Mouse (Mus musculus) skeletal muscle tissue, adult 2 months (tissue): ENCODE results near the gene Piezo1.

Source experiments
- DNase-seq: peaks from one replicate; pipeline ENCODE4 v3.0.0-alpha.2; 2012; ENCODE audit warnings: low read depth, low spot score

Gene Piezo1

DNA sequence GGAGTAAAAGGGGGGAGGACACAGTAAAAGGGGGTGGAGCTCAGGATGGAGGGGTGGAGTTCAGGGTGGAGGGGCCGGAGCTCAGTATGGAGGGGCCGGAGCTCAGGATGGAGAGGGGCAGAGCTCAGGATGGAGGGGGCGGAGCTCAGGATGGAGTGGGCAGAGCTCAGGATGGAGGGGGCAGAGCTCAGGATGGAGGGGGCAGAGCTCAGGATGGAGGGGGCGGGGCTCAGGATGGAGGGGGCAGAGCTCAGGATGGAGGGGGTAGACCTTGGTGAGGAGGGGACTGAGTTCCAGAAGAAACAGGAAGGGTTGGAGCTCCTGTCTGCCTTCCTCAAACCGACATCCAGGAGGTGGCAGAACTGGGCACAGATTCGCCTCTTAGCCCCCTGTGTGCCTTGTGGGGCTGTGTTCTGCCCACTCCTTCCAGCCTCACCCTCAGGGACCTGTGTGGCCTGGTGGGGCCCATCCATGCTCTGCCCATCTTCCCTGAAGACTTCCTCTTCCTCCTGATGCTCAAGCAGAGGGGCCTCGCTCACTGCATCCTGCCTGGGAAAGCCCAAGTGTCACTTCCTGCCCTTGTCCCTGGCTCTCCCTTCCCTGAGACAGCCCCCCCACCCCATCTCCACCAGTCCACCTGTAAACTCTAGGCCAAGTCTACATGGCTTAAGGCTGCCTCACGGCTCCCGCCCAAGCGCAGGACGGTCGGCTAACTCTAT is 54.0 kb downstream of the Piezo1 start:
- DNase-seq: no peak

DNA sequence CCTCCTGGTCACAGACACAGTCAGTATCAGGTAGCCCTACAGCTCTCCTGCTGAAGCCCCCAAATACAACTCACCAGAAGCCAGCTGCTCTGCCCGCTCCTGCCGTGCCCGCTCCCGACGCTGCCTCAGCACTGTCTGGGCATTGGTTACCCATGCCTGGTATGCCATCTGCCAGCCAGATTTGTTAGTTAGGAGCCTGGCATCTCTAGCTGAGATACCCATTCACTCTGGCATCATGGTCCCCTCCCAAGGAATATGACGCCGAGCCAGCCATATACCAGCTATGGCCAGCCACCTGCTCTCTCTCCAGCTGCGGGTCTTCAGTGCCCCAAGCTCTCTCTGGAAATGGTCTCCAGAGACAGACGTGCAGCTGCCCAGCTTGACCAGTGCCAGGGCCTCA is 62.7 kb downstream of the Piezo1 start:
- DNase-seq: no peak

DNA sequence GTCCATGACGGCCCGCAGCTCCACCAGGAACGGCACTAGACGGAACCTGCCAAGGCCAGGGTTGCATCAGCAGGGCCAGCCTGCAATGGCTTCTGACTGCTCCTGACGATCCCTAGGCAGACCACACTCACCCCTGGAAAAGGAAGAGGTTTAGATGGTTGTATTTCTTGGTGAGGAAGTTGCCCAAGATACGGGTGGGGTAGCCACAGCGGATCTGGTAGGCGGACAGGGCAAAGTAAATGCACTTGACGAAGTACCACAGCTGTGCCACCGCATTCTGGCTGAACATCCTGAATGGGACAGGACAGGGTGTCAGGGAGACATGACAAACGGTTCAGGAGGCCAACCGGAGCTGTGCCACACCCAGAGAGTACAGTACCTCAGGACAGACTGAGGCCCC is 66.3 kb downstream of the Piezo1 start:
- no peak for DNase-seq

DNA sequence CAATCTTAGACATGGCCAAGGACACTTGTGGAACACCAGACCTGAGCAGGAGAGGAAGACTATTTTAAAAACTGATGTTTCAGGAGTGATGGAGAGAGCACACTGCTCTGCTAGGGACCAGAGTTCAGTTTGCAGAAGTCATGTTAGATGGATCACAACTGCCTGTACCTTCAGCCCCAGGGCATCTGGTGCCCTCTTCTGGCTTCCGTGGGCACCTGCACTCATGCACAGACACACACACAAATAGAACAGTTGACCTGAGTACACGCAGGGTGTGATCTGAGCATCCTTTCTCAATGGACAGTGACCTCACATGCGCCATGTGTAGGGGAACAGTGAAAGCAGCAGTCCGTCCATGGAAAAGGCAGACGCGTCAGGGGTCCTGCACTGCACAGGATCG is 67.3 kb downstream of the Piezo1 start:
- DNase-seq: no peak

DNA sequence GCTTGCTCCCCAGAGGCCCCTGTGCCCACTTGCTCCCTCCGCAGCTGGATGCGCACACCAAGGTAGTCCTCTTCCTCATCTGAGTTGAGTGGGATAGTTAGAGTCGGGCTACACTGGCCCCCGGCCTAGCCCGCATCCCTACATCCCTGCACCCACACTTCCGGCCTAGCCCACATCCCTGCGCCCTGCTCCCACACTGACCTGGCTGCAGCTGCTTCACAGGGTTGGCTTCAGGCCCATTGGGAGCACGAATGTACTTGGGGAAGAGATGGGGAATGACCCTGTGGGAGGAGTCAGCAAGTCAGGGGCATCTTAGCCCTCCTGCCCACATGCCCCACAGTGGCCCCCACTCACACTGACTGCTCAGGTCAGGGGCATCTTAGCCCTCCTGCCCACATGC is 68.7 kb downstream of the Piezo1 start:
- DNase-seq: no peak

DNA sequence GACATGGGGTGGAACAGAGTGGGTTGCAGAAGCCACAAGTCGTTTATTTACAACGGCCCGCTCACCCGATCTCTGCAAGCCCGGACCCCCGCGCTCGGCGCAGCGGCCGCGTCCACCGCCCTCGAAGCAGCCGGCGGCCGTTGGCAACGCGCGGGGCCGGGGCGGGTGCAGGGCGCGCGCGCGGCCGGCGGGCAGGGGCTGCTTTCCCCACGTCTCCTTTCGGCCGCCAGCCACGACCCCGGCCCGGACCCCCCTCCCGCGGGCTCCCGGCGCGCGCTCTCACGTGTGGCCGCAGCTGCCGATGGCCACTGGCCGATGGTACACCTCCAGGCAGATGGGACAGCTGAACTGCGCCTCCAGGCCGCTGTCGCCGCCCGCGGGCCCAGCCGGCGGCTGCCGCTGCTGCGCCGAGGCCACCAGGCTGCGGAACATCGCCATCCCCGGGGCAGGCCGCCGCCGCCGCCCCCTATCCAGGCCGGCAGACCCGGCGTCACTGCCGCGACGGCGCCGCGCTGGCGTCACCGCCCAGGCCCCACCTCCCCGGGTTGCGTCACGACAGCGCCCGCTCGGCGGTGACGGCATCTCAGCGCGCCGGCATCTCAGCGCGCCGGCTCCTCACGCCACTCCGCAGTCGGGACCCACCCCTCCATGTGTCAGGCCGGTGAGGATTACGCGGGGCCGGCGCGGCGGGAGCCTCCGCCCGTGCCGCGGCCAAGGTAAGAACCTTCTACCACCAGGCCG is 75.4 kb downstream of the Piezo1 start, which contains the start of the genes Rnf166 and Ctu2:
Rnf166 (minus strand) TSS at position 485 of the 741 bp plus-strand sequence.
Ctu2 (plus strand) TSS at position 564 of the 741 bp plus-strand sequence.
- DNase-seq: peak; percentile 84

DNA sequence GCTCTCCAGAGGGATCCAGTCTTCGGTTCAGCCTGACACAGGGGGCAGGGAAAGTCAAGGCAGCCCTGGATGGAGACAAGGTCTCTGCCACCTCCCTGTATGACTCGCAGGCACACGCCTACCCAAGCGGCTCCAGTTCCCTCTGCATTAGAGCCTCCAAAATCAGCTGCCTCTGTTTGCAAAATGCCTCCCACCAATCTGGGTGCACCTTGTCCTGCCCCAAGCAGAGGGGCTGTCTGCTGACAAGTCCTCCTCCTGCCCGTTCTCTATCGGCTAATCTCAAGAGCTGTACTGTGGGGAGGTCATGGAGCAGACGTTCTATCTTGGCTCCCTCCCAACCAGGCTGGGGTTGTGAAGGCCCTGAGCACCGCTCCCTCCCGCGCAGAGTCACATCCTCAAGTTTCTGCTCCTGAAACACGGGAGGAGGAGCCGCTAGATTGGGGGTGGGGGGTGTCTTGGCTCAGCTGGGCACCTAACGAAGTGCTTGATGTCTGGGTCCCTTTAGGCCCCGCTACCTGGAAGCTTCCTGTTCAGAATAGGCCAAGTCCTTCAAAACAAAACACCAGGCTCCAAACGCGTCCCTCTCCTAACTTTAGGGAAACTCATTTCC is 76.1 kb downstream of the Piezo1 start:
- DNase-seq: peak; percentile 39

DNA sequence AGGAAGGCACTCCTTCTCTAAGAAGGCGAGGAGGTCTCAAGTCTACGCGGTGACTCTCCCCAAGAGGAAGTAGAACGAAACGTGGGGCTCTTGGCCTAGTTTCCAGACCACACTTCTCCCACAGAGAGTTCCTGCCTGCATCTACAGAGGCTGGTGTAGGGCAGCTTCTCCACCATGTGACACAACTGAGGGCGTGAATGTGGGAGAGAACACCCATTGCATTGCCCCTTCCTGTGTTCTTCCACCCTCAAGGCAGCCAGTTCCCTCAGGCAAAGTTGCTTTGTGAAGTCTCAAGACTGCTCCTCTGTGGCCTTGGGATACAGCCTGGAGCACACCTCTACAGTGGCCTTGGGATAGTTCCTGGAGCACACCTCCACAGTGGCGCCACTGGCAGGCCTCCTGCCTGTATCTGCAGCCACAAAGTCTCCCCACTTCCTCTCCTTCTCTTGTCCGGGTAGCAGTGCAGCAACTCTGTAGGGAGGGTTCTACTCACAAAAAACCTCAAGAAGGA is 77.2 kb downstream of the Piezo1 start:
- peak; percentile 30 for DNase-seq

DNA sequence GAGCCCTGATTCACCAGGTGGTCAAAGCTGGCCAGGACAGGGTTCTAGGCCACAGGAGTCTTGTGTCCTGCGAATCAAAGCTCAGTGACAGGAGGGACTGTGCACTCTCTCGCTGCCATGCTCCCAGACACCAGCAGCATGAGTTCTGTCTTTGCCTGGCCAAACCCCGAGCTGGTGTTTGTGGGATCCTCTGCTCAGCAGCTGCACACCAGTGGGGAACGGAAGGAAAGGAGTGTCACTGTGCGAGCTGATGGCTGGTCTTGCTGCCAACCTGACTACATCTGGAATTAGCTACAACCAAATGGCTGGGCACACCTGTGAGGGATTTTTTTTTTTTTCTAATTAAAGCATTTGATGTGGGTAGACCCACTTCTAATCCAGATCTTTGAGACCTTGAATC is 80.4 kb downstream of the Piezo1 start:
- no peak for DNase-seq

DNA sequence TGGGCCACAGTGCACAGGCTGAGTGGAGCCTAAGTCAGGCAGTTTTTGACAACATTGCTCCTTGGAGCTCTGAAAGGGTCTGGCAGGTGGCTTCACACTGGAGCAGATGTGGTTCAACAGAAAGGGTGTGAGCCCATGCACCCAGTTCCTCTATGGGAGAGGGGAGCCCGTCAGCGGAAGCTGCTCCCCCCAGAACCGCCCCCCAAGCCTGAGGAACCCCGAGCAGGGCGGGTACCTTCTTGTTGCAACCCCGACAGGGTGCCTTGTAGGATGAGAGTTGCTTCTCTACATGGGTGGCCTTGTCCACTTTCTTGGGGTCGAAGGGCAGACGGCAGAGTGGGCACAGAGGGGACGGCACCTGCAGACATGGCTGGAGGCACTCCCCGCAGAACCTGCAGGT is 81.2 kb downstream of the Piezo1 start:
- no peak for DNase-seq

DNA sequence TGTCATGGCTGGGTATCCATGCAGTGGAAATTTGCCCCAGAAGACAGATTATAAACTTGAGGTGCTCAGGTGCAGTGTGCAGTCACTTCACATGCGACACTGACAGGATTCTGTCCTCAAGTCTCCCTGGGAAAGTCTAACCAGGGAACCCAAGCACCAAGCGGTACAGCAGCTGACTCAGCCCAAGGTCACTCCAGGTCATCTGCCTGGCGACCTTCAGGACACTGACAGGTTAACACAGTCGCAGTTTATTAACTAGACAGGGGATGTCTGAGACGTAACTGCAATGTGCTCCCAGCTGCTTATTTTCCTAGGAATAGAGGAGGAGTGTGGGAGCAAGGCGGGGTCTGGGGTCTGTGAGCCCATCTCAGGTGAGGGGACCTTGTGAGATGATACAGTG is 81.7 kb downstream of the Piezo1 start:
- no peak for DNase-seq

DNA sequence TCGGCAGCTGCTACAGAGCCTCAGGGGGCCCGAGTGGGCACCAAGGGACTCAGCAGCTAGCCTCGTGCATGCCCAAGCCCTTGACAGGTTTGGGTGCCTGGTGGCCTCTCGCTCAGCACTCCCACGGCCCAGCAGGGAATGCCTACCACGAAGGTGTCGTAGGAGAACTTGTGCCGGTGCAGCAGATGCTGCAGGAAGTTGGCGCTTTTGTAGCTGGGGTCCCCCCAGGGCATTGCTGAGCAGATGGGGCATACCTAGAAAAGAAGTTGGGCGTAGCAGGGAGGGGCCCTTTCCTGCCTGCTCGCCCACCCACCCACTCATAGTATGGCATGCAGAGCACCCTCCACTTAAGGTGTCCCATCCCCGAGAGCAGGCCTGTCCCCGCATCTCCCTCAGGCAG is 83.3 kb downstream of the Piezo1 start:
- DNase-seq: no peak

DNA sequence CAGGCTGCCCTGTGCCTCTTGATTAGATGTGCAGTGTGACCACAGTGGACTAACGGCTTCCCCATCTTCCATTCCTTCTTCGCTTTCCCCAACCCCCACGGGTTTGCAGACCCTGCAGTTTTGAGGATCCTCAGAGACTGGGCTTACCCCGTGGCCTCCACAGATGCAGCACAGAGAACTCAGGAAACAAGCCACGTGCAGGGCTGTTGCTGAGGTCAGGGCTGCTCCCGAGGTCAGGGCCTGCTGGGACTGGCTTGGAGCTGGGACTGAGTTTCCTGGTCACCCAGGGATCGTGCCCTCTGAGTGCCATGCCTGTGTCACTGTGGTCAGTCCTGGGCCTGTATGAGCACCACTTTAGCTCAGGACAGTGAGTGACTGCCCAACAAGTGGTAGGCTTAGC is 86.1 kb downstream of the Piezo1 start:
- no peak for DNase-seq

DNA sequence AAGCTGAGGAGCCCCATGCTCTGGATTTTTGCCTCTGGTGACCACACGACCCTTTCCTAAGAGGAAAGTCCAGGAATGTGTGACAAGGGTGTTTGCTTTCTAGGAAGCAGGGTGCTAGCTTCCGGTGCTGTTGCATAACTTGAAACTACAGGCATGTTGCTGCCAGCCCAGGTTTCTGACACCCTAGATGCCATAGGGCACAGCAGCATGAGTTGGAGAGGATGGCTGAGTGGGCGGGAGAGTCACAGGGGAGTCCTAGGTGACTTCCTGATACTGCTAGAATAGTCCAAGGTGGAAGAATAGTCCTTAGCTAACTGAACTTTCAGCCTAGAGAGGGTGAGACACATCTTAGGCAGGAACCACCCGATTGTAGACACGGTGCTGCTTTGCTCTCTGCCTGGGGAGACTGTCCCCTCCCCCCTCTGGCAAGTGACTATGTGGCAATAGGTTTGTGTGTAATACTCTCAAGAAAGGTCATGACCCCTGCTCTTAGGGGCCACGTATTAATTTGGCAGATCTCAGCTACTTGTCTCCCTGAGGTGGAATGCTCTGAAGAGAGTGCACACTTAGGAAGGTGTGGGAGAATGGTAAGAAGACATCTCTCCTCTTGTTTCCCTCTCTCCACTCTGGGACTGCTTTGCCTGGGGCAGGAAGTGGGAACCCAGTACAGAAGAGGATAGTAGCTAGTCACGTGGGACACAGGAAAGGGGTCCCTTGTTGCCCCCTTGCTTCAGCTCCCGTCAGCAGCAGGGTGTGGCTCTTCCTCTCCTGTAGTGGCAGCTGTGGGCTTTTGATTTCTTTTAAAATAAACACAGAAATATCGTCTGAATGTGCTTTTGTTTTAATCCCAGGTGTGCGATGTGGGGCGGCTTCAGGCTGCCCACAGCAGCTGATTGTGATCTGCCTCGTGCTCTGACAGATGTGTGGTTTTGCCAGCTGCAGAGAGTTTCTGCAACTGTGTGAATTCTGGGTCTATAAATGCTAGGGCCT is 87.2 kb downstream of the Piezo1 start:
- no peak for DNase-seq

DNA sequence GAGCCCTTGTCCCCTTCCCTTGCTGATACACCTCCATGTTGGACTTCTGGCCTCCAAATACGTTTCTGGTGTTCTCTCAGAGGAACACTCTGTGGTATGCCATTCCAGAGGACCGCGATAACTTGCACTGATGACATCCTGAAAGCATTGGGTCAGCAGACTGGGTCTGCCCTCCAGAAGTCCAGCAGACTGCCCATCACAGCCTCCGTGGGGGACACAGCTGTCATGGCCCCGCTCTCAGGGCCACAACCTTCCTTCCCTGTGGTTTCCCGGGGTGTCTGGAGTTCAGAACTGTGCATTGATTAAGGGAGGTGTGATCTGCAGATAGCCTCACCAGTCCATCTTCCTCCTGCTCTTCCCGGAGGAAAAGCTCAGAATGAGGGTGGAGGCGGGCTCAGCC is 88.6 kb downstream of the Piezo1 start:
- DNase-seq: no peak

DNA sequence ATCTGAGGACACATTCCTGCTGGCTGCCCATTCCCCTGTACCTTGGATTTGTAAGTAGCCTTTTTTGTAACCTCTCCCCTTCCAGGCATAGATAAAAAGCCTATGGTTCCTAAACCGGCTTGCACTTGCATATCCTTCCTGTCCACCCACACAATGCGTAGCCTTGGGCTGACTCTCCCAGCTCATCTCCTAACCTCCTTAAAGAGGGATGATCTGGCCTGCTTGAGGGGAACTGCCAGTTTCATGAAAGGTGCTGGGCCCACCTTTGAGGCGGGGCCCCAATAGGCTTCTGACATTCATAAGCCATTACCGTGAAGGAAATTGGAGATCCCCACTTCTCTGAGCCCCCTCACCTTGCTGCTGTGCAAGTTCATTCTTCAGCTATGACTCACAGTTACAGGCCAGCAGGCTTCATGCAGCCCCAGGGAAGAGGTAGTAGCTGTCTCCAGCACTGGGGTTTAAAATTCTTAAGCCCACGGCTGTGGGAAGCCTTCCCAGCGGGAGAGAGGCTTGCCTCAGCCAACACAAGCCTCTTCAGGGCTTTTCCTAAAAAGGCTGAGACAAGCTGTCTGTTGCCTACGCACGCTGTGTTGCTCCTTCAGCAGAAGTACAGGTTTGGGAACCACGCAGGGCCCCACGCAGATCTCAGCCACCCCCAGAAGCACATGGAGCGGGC is 89.5 kb downstream of the Piezo1 start:
- DNase-seq: no peak

DNA sequence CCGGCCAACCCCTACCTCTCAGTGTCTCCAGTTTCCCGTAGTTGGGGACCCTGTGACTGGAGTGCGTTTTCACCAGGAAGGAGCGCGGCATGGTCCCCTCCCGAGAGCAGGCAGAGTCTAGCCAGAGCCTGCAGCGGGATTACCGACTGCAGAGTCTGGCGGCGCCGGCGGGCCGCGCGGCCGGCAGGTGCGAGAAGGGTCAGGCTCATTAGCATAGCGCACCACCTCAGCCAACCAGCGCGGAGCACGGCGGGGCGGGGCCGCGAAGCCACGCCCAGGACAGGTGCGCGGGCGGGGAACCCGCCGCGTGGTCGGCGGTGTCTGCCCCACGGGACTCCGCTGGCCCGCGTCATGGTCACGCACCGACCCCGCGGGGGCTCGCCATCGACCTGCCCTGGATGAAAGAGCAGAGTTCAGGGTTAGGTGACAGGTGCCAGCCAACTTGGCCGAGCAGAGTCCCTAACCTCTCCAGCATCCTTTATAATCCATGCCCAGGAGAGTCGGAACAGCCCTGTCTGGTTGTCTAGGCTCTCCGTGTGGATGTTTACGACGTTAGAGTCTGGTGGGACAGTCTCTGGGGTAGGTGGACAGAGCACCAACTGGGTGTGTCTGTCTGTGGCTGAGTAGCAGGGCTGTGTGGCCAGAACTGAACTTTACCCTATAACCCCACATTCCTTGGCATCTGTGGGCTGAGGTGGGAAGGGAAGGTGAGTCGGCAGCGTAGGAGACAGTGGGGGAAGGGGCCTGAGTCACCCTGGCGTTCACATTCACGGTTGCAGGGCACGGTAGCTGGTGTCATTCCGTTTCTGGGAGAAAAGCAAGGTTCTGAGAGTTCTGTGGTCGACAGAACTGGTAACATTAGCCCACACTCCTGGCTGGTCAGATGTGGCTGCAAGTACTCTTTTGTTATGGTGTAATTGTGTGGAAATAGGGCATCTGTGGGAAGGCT is 90.3 kb downstream of the Piezo1 start, which contains the start of gene Snai3:
Snai3 (minus strand) TSS at position 210 of the 949 bp plus-strand sequence.
- peak; percentile 79 for DNase-seq

DNA sequence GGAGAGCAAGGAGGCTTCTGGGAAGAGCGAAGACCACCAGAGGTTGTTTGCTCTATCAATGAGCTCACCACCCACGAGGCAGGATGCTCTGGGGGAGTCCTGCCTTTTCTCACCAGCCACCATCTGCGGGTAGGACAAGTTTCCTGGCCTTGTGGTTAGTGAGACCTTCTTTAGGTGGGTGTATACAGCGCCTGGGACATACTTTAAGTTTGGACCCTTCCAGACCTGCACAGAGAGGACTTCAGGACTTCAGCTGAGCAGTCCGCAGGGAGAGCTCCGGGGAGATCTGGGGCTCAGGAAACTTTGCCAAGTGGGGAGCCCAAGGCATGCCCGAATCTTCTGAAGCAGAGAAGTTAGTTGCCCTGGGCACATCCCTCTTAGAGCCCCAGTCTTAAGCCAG is 91.1 kb downstream of the Piezo1 start:
- no peak for DNase-seq

DNA sequence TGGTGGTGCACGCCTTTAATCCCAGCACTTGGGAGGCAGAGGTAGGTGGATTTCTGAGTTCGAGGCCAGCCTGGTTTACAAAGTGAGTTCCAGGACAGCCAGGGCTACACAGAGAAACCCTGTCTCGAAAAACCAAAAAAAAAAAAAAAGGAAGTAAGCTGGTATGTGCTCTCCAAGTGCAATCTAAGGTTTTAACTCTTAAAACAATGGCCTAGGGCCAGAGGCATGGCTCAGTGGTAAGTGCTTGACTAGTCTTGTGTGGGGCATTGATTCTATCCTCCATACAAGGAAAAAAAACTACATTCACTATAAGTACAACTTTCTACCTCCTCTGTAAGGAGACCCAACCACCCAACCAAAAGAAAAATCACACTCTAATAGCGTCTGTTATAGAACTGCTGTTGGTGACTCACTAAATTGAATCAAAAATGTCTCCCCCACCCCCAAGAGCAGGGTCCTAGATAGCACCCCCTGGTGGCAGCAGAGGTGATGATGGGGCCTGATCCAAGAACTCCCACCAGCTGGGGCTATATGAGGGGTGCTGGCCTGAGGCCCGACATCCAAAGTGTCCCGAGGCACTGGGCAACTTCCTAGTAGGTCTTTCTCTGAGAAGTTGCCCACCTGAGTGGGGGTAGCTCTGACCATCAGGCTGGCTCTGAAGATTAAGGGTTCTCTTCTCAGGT is 91.8 kb downstream of the Piezo1 start:
- DNase-seq: no peak
